Mouse (Mus musculus) kidney, embryonic 16.5 days (tissue): ENCODE data around the gene Gm28372. TPM values are rescaled to one million over a fixed set of nuclear protein-coding genes. Genes with fewer than 3 reads are reported as not detected.
A peak's percentile ranks its signal among the peaks of the same experiment; 100 is the strongest.
"Not testable (repeated sequence)": the region's sequence is repeated elsewhere in the genome, so short reads cannot be mapped to it uniquely, and the experiment has no call there.

ENCODE experiments used
- ATAC-seq: fragments of 200-750 bp; cut with Nextera tagmentation; 2 replicates; pipeline ENCODE4 v1.8.0; 2017; ENCODE audit warnings: moderate TSS enrichment; ENCODE audit not compliant: low FRiP score, low TSS enrichment
- H3K27ac ChIP-seq: fragments of 300-500 bp; sonication (generic); 2 replicates; pipeline ENCODE4 v1.5.1; 2014; ENCODE audit warnings: low read length
- H3K27me3 ChIP-seq: fragments of 300-500 bp; sonication (generic); 2 replicates; pipeline ENCODE4 v1.6.1; 2014; ENCODE audit warnings: low read length, control low read depth, mixed read lengths; ENCODE audit not compliant: insufficient read depth
- H3K36me3 ChIP-seq: fragments of 300-500 bp; sonication (generic); 2 replicates; pipeline ENCODE4 v1.6.1; 2014; ENCODE audit warnings: low read length, control low read depth, mixed read lengths; ENCODE audit not compliant: insufficient read depth
- H3K4me1 ChIP-seq: fragments of 300-500 bp; sonication (generic); 2 replicates; pipeline ENCODE4 v1.6.1; 2014; ENCODE audit warnings: low read length, control low read depth, mixed read lengths; ENCODE audit not compliant: insufficient read depth
- H3K4me2 ChIP-seq: fragments of 300-500 bp; sonication (generic); replicated peaks from 2 replicates; pipeline ENCODE4 v1.6.1; 2014; ENCODE audit warnings: low read depth, low read length
- H3K4me3 ChIP-seq: fragments of 300-500 bp; sonication (generic); 2 replicates; pipeline ENCODE4 v1.5.1; 2014; ENCODE audit warnings: mild to moderate bottlenecking, low read length
- H3K9ac ChIP-seq: fragments of 300-500 bp; sonication (generic); replicated peaks from 2 replicates; pipeline ENCODE4 v1.6.1; 2014; ENCODE audit warnings: low read length
- H3K9me3 ChIP-seq: fragments of 300-500 bp; sonication (generic); 2 replicates; pipeline ENCODE4 v1.6.1; 2016; ENCODE audit warnings: low read length, control low read depth
- WGBS: fragments of 180-500 bp; shearing (Covaris S2); extraction: QIAGEN DNeasy Blood & Tissue Kit; methylation state at CpG from one replicate; pipeline ENCODE4 v1.1.7; 2014; 5-methylcytosine and 5-hydroxymethylcytosine counted together
- polyA plus RNA-seq: library from polyadenylated mRNA; unstranded; fragments of >200 nt; fragmentation: Nextera tagmentation; extraction: Ambion mirVana; gene quantifications from 2 replicates; pipeline ENCODE4 v1.2.1, GENCODE M21; 2015

The Gm28372 gene
- not detected in 2 replicates for polyA plus RNA-seq

DNA sequence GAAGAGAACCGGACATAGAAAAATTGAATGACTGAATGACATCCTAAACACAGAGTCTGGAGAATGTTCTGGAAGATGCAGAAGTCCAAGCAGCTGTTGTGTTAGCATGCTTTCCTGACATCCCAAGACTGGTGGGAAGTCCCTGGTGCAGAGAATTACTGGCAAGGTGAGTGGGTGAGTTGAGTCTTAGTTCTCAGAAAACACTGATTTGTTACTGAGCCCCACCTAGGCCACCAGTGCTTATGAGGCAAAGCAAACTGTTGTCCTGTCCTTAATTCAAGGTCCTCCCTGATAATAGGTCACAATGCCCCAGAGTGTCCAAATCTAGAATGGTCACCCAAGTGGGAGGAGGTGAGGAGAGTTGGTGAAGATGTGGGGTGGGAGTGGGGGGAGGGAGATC lies at the start of gene Gm28372, which contains the start of gene 1700020A23Rik:
Gene Gm28372 (plus strand): TSS at position 301 of the 400 bp plus-strand sequence.
Gene 1700020A23Rik (plus strand): TSS at position 321 of the 400 bp plus-strand sequence.
- H3K9ac ChIP-seq, result no peak within 1 kb of the TSS
- H3K4me2 ChIP-seq, result no peak within 1 kb of the TSS
- no peaks in the 10 kb centered on the region for H3K9me3 ChIP-seq
- 94% methylated on average over 1 of the region's 1 CpGs for WGBS
- ATAC-seq, result no peak
- H3K27me3 ChIP-seq, result no peaks in the 10 kb centered on the region
- 0 out of 2 replicates have a peak, but pooled peaks cover 6% of the 10 kb centered on the region for H3K4me1 ChIP-seq
- no peaks in the 10 kb centered on the region for H3K36me3 ChIP-seq
- H3K27ac ChIP-seq, result no peak within 1 kb of the TSS
- no peak within 1 kb of the TSS for H3K4me3 ChIP-seq

DNA sequence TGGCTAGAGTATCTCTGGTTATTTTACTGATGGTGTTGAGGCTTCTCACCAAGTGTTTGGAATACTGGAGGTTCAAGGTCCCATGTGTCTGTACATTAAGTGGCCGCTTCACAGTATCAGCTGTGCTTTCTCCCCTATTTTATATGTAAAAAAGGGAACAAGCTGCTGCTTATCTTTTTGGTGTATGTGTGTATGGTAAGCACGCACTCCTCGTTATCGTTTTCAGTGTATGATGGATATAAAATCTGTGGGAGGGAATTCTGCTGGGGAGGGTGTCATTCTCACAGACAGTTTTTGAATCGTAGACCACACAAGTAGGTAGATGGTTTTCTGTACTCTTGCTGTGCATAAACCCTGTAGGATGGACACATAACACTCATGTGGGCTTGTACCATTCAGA lies 47.5 kb upstream of the Gm28372 start:
- H3K9ac ChIP-seq, result no peak overlapping the region
- no peak overlapping the region for H3K27ac ChIP-seq
- peaks cover 36% of the 10 kb centered on the region for H3K27me3 ChIP-seq
- no peak overlapping the region for H3K4me3 ChIP-seq
- H3K9me3 ChIP-seq, result no peaks in the 10 kb centered on the region
- H3K36me3 ChIP-seq, result no peaks in the 10 kb centered on the region
- H3K4me2 ChIP-seq, result no peak overlapping the region
- H3K4me1 ChIP-seq, result no peaks in the 10 kb centered on the region
- 89% methylated on average over 5 of the region's 5 CpGs for WGBS
- ATAC-seq, result no peak

DNA sequence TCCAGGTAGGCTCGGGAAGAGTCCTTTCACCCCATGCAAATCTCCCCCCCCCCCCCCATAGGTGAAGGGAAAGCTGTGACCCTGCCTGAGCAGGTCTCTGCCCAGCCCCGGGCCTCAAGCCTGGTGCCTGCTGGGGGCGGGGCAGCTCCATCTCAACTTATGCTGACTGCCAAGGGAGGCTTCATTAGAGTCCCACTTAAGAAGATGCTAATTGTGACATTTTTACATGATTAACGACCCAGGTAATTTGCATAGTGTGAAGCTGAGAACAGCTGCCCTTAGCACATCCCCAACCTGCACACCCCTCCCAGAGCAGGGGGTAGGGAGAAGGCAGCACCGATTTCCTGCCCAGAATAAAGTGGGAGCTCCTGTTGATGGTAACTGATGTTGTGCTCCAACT lies 46.2 kb upstream of the Gm28372 start:
- Histone ChIP-seq H3K4me1 (no peaks in the 10 kb centered on the region), H3K4me3 (no peak overlapping the region), H3K27me3 (peaks cover 49% of the 10 kb centered on the region), H3K4me2 (no peak overlapping the region), H3K36me3 (no peaks in the 10 kb centered on the region), H3K9ac (no peak overlapping the region), H3K27ac (no peak overlapping the region), H3K9me3 (no peaks in the 10 kb centered on the region)
- ATAC-seq, result no peak
- 14% methylated on average over 5 of the region's 5 CpGs for WGBS

DNA sequence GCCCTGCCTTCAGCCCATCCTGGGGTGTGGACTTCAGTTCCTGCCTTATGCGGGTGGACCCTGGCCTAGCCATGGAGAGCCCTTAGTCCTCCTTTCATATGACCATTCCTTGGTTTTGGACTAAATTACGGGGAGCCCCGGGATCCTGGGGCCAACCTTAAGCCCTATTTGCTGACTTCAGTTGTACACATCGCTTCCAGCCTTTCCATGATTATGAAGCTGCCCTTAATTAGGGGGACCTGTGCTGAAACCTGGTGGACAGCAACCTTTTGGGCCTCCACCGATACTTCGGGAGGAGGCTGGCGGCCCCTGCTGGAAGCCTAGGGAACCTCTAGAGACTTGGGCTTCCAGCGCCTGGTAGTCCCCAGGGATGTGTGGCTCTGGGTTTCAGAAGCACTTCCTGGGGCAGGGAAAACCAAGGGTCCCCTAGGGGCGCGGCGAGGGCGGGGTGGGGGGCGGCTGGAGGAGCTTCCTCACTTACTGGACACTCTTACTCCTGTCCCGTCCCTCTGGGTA lies 42.5 kb upstream of the Gm28372 start:
- H3K36me3 ChIP-seq, result no peaks in the 10 kb centered on the region
- no peaks in the 10 kb centered on the region for H3K9me3 ChIP-seq
- H3K4me1 ChIP-seq, result 0 out of 2 replicates have a peak, but pooled peaks cover 3% of the 10 kb centered on the region
- no peak overlapping the region for H3K4me2 ChIP-seq
- H3K27me3 ChIP-seq, result peaks cover 50% of the 10 kb centered on the region
- no peak overlapping the region for H3K27ac ChIP-seq
- no peak overlapping the region for H3K9ac ChIP-seq
- 5% methylated on average over 14 of the region's 14 CpGs for WGBS
- ATAC-seq, result peak; percentile 44
- H3K4me3 ChIP-seq, result no peak overlapping the region

DNA sequence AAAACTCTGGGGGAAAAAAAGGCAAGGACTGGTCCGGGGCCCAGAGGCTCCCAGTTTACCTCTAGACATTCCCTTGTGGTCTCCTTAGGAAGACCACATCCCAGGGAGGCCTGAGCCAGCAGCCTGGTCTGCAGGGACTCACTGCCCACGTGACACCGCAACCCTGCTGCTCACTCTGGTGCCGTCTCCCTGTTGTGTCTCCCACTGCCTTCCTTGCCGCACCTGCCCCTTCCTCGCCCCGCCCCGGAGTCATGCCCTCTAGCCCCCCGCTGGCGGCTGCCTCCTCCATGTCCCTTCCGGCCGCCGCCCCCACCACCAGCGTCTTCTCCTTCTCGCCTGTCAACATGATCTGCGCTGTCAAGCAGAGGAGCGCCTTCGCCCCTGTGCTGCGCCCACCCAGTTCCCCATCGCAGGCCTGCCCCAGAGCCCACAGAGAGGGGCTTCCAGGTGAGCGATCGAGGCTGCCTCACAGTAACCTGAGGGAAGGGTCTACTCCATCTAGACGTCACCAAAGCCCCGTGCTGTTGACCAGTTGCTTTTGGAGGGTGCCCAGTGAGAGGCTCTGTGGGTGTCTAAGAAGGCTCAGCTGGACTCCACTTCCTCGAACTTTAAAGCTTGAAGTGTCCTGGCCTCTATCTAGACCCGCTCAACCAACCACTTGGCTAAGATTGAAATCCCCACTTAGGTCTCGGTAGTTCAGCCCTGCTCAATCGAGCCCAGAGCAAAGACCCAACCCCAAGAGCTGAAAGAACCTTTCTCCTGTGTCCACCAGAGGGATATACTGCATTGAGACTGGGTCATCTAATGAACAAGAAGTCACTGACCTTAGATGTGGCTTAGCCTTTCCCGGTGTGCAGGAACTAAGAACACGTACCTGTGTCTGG lies 39.6 kb upstream of the Gm28372 start:
- no peaks in the 10 kb centered on the region for H3K9me3 ChIP-seq
- H3K27ac ChIP-seq, result no peak overlapping the region
- peak overlapping the region; percentile 71 for H3K4me2 ChIP-seq
- H3K36me3 ChIP-seq, result no peaks in the 10 kb centered on the region
- H3K27me3 ChIP-seq, result peaks cover 34% of the 10 kb centered on the region
- ATAC-seq, result peak; percentile 72
- H3K9ac ChIP-seq, result peak overlapping the region; percentile 64
- 0 out of 2 replicates have a peak, but pooled peaks cover 3% of the 10 kb centered on the region for H3K4me1 ChIP-seq
- peak overlapping the region; percentile 51 for H3K4me3 ChIP-seq
- 7% methylated on average over 27 of the region's 30 CpGs for WGBS

DNA sequence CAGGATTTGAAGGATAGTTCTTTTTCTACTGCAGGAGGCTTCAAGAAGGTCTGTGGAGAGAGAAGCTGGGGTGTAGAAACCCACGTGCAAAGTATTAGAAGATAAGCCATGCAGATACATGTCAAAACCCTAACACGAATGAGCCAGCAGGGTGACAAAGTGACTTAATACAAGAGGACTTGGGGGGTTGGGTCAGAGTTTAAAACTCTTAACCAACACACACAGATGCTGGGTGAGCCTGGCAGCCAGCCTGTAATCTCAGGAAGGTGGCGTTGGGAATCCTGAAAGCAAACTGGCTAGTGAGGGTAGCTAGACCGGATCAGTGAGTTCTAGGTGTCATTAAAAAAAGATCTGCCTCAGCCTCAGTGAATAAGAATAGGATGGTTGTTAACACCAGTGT lies 37.7 kb upstream of the Gm28372 start:
- 0 out of 2 replicates have a peak, but pooled peaks cover 3% of the 10 kb centered on the region for H3K4me1 ChIP-seq
- no peak for ATAC-seq
- H3K4me2 ChIP-seq, result no peak overlapping the region
- H3K9me3 ChIP-seq, result no peaks in the 10 kb centered on the region
- H3K4me3 ChIP-seq, result no peak overlapping the region
- WGBS, result 64% methylated on average over 4 of the region's 4 CpGs
- H3K36me3 ChIP-seq, result no peaks in the 10 kb centered on the region
- H3K9ac ChIP-seq, result no peak overlapping the region
- H3K27me3 ChIP-seq, result peaks cover 15% of the 10 kb centered on the region
- H3K27ac ChIP-seq, result no peak overlapping the region

DNA sequence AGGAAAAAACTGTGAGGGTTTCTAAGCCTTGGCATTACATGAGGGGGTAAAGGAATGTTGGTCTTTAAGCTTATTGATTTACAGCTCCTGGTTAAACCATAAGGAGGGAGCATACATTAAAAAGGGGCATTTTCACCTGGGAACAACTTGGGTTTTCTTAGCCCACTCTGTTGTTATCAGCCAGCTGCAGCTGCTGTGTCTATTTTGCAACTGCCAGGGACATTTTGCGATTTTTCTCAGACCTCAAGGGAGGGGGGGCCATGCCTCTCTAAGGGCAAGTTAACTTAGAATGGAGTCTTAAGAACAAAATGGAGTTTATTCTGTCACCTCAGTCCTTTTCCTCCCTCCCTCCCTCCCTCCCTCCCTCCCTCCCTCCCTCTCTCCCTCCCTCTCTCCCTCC lies 32.0 kb upstream of the Gm28372 start:
- H3K4me1 ChIP-seq, H3K9me3 ChIP-seq, H3K4me2 ChIP-seq, H3K4me3 ChIP-seq, H3K36me3 ChIP-seq, H3K27ac ChIP-seq, ATAC-seq, H3K27me3 ChIP-seq, H3K9ac ChIP-seq: not testable (repeated sequence)
- WGBS, result 56% methylated on average over 1 of the region's 1 CpGs

DNA sequence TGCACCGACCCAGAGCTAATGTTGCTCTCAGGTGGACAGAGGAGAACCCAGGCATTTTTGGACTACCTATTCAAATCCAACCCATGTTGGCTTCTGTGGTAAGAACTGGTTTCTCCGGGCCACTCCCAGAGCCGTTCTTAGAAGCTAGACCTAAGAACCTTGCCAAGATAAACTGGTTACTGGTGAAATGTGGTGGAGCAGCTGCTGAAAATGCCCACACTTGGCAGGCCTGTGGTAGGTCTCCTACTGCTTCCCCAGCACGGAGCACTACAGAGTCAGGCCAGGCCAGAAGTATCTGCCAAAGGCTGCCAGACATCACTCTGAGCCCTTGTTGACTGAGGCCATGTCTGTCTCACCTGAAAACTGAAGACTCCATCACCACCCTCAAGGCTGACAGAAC lies 30.1 kb upstream of the Gm28372 start:
- Histone ChIP-seq H3K4me1 (0 out of 2 replicates have a peak, but pooled peaks cover 2% of the 10 kb centered on the region), H3K4me3 (no peak overlapping the region), H3K4me2 (no peak overlapping the region), H3K27ac (no peak overlapping the region), H3K9ac (no peak overlapping the region), H3K9me3 (no peaks in the 10 kb centered on the region), H3K27me3 (no peaks in the 10 kb centered on the region), H3K36me3 (no peaks in the 10 kb centered on the region)
- WGBS, result 82% methylated on average over 4 of the region's 4 CpGs
- ATAC-seq, result no peak

DNA sequence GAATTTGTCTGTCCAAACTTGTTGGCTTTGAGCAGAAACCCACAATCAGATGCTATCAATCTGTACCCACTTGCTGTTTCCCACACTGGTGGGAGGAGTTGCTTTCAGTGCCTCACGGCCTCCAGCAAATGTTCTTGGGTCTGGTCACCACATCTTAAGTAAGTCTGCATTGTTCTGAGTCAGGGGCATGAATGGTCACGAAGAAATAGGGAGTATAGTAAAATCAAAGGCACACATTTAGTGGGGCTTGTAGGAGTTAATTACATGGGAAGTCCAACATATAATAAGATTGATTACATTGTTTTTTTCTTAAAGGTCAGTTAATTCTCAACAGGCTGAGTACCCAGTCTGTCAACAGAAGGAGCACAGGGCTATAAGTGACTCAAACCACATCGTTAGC lies 21.8 kb upstream of the Gm28372 start:
- WGBS, result 20% methylated on average over 3 of the region's 3 CpGs
- Histone ChIP-seq H3K9me3 (no peaks in the 10 kb centered on the region), H3K27me3 (0 out of 2 replicates have a peak, but pooled peaks cover 4% of the 10 kb centered on the region), H3K36me3 (no peaks in the 10 kb centered on the region), H3K4me1 (no peaks in the 10 kb centered on the region), H3K9ac (no peak overlapping the region), H3K27ac (no peak overlapping the region; the same call in 1 of the 2 replicates), H3K4me3 (no peak overlapping the region), H3K4me2 (no peak overlapping the region)
- no peak for ATAC-seq

DNA sequence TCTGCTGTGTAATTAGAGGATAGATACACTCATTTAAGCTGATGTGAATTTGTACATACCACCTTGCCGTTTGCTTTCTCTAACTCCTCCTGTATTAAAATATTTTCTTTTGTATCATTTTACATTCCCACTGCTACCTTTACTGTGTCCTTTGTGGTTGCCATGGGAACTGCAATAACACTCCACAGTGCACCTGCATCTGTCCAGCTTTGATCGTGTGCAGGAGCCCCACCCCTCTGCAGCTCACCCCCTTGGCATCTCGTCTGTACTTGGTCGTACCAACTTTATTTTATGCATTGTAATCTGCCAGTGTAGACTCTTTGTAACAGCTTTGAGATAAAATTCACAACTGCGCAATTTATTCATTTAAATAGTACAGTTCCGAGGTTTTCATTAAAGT lies 21.1 kb upstream of the Gm28372 start:
- H3K36me3 ChIP-seq, result no peaks in the 10 kb centered on the region
- no peak overlapping the region for H3K9ac ChIP-seq
- H3K27ac ChIP-seq, result no peak overlapping the region
- H3K27me3 ChIP-seq, result 0 out of 2 replicates have a peak, but pooled peaks cover 4% of the 10 kb centered on the region
- H3K4me2 ChIP-seq, result no peak overlapping the region
- H3K9me3 ChIP-seq, result no peaks in the 10 kb centered on the region
- no peak for ATAC-seq
- WGBS, result 54% methylated on average over 6 of the region's 6 CpGs
- no peak overlapping the region for H3K4me3 ChIP-seq
- H3K4me1 ChIP-seq, result no peaks in the 10 kb centered on the region
